Mouse (Mus musculus): ENCODE measurements at regions not wholly inside any gene's neighbourhood (a gene's known extent, or its start where the extent isn't known, plus 50 kb on each side); places are given as distances from the start of the nearest gene placed in this dataset.
A peak's percentile ranks its signal among the peaks of the same experiment; 100 is the strongest.

DNA sequence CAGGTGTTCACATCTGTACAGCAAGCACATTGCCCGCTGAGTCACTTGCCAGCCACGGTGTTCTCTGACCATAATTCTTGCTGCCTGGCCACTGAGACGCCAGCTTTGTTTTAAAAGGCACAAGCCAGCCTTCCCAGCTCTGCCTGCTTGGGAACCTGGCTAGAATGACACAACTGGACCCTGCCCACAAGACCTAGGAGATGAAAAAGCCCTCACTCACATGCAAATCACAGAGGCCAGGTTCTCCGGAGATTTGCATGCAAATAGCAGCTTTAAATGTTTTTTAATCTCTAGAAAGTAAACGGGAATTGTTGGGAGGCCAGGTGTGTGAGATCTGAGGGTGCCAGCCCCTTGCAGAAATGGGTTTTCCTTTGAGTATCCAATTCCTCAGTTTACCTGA, 71.9 kb downstream of the 1810010D01Rik start:
- DNase-seq (ENCODE audit: low read depth, low spot score) = peak; percentile 55

DNA sequence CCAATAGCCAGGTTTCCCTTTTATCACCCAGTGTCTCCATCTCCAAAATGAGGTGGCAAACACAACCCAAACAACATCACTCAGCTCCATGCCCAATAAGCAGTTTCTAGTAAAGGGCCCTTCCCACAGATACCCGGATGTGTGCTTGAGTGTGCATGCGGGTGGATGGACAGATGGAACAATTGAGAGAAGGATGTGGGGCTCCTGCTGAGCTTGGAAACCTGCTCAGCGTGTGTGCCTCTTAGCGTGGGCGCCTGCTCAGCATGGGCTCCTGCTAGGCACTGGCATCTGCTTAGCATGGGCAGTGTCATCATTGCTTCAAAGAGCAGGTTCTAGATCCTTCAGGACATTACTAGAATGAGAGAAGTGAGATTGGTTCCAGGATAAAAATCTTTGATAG, 75.4 kb downstream of the 1810010D01Rik start:
- no peak for DNase-seq (ENCODE audit: low read depth, low spot score)

DNA sequence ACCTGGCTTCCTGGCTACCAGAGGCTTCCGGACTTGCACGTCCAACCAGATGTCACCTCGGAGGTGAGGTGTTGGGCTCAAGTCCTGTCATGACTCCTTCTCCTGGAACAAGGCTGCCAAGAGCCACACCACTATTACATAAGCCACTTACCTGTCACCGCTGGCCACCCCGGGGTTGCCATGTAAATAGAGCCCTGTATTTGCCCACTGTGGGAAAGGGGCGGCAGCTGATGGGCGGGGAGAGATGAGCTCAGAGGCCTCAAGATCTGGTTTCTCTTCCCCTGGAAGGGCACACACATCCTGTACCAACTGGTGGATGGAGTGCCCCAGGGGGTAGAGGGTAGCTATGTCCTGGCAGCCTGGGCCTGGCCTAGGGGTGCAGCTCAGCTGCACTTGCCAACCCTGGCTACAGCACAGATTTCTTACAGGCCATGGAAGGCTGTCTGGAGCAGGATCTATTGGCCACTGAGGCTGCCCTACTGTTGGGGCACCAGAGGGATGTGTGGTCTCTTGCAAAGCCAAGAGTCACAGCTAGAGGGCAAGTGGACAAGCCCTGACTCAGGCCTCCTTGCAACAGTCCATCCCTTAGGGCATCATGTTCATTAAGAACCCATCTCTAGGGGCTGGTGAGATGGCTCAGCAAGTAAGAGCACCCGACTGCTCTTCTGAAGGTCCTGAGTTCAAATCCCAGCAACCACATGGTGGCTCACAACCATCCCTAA, 76.3 kb downstream of the 1810010D01Rik start:
- DNase-seq (ENCODE audit: low read depth, low spot score) = no peak

DNA sequence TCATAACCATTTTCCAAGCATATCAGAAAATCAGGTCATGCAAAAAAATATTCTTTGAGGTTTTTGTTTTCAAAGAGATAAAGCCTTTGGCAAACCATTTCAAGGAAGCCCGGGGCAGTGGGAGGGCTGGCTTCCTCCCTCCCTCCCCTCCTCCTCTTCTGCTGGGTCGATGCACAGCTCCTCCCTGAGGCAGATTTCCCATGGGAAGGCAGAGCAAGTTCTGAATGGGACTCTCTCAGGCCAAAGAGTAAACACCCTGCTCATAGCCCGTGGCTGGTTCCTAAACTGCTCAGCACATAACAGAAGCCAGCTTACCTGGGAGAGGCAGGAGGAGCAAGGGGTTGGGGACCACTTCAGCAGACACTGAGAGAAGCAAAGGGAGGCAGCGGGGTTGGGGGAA, 77.9 kb downstream of the 1810010D01Rik start:
- no peak for DNase-seq (ENCODE audit: low read depth, low spot score)

DNA sequence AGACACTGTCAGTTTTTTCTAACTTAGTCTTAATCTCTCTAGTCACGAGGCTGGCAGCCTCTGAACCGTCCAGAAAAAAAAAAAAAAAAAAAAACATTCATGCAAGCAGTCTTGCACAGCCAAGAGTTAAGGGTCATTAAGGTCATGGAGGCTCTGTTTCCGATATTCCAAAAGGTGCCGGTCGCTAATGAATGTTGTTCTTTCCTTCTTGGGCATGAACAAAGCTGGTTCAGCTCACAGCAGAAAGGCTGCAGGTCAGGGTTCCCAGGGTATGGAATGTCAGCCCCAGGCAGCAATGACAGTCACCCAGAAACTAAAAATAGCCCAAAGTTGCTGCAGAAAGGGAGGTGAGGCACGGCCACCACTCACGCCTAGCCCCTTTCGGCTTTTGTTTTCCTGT, 80.3 kb downstream of the 1810010D01Rik start:
- DNase-seq (ENCODE audit: low read depth, low spot score) = peak; percentile 59

DNA sequence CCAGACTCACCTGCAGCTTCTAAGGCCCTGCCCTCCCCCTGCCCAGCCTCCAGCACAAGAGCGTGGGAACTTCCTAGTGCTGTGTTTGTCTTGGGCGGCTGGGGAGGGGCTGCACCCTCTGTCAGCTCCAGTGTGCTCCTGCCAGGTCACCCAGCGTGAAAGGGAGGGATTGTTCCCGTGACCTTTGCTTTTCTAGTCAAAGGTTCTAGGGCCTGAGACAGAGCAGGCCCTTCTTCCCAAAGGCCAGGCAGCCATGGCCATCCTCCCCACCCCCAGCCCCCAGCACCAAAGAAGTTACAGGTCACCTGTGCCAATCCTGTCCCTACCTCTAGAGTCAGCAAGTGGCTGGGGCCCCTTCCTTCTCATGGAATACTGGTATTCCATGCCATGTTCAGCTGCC, 80.7 kb downstream of the 1810010D01Rik start:
- DNase-seq (ENCODE audit: low read depth, low spot score) = no peak

DNA sequence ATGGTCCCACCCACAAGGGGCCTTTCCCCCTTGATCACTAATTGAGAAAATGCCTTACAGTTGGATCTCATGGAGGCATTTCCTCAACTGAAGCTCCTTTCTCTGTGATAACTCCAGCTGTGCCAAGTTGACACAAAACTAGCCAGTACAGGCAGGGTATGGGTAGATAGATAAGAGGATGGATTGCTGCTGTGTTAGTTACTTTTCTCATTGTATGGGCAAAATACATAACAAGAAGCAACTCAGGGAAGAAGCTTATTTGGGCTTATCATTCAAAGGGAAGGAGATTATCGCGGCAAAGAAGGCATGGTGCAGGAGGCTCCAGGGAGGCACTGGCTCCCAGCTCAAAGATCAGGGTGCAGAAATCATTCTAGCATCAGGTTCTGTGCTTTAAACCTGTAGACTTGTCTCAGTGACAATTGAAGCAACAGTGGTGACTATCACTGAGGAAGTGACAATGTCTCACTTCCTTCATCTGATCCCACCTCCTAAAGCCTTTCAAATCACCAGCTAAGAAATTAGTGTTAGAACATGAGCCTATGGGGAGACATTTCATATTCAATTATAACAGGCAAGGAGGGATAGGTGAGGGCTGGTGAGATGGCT, 83.8 kb downstream of the 1810010D01Rik start:
- DNase-seq (ENCODE audit: low read depth, low spot score) = no peak

DNA sequence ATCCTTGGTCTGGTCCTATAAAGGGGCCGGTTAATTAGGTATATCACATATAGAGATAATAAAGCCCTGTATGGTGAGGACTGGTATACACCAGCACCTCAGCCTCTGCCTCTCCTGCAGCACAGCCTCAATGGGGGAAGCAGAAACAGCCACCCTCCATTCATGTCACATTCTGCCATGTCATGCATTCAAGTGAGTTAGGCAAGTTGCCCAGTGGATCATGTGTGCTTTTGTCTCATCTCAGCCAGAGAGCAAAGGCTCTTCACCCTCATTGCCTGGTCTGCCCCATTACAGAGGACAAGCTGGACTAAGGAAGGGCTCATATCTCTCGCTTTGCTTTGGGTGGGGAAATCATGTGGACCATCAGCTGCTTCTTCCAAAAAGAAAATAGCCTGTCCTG, 85.4 kb downstream of the 1810010D01Rik start:
- DNase-seq (ENCODE audit: low read depth, low spot score) = no peak

DNA sequence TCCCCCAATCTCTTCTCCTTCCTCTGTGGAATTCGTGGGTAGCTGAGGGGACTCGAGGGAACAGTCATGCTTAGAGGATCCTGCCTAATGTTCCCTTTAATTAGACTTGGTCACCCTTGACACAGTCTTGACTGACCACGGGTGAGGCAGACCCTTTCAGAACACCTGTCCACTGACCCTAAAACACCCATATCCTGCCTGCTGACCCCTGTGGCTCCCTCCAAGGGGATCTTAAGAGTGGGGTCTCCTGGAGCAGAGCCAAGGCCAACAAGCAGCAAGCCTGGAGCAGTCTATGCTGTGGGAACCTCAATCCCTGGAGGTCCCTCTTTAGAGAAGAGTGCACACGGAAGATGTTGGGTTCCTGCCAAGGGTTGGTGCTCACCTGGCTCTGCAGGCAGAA, 89.5 kb downstream of the 1810010D01Rik start:
- DNase-seq (ENCODE audit: low read depth, low spot score) = no peak

DNA sequence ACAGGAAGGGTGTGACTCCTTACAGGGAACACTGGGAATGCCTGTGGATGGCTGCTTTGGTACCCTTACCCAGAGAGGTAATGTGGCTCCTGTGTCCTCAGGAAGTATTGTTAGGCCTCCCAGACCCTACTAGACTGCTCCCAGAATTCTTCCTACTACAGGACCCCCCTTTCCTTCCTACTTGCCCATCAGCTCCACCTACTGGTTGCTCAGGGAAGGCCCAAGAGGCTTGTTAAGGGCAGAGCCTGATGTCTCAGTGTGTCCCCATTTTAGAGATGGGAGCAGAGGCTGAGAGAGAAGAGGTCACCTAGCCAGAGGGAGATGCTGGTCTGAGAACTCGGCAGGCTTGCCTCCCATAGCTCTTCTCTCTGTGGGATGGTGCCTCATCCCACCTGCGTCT, 93.3 kb downstream of the 1810010D01Rik start:
- DNase-seq (ENCODE audit: low read depth, low spot score) = peak; percentile 79

DNA sequence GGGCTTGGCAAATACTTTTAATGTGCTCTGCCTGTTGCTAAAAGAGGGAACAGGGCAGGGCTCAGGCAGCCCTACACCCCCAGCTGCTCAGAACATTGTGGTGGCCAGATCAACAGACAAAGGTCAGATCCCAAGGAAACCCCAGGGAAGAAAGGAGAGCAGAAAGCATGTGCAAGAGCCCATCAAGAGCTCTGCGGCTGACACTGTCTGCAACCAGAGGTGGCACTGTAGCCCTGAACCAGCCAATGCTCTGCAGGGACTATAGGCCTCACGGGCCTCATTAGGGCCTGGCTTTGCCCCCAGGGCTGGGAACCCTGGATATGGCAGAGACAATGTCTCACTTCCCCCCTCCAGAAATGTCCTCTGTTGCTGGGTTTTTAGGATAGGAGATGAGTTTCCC, 93.8 kb downstream of the 1810010D01Rik start:
- DNase-seq (ENCODE audit: low read depth, low spot score) = no peak

DNA sequence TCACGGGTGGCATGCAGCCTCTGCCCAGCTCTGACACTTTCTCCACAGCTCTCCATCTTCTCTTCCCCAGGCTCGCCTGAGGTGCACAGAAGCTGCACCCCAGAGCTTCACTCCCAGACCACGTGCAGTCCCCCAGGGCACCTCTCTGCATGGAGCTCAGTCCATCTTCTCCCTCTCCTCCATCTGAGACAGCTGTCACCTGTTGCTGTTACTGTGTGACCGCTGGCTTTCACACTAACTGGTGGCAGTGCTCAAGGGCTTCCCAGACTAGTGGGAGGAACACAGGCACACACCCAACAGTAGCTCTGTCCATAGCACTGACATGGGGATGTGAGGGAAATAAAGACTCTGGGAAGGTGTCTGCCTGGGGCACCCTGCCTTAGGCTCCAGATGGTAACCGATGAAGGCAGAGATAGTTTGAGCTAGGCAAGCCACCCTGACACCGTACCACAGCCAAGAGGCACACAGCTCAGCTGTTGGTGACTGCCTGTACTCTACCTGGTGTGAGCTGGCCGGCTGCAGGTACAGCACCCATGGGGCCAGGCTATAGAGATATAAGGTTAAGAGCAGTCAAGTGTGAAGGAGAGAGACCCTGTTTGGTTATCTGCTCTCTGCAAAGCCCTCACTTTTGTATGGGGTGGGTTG, 94.9 kb downstream of the 1810010D01Rik start:
- no peak for DNase-seq (ENCODE audit: low read depth, low spot score)

DNA sequence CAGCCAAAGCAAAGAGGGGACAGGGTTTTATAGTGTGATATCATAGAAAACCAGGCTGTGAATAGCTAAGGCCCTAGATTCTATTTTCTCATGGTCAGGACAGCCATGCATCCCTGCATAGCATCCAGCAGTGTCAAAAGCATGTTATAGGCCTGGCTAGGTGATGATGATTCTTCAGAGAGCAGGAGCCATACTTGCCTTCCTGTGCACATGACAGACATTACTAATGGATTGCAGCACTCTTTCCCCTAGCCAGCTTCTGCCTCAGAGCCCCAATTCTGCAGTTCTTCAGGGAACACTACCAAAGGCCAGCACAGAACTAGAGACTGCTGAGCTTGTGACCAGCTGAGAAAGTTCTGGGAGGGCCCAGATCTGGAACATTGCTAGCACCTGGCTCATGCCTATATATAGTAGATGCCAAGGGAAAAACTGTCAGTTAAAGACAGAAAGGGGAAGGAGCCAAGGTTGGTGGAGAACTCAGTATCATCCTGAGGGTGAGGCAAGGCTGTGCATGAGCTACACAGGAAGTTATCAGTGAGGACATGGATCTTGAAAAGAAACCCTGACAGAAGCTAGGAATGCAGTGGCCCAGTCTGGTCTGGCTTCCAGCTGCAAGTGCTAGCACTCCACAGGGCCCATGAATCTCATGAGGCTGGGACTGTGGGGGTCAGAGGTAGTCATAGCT, 95.6 kb downstream of the 1810010D01Rik start:
- DNase-seq (ENCODE audit: low read depth, low spot score) = no peak

DNA sequence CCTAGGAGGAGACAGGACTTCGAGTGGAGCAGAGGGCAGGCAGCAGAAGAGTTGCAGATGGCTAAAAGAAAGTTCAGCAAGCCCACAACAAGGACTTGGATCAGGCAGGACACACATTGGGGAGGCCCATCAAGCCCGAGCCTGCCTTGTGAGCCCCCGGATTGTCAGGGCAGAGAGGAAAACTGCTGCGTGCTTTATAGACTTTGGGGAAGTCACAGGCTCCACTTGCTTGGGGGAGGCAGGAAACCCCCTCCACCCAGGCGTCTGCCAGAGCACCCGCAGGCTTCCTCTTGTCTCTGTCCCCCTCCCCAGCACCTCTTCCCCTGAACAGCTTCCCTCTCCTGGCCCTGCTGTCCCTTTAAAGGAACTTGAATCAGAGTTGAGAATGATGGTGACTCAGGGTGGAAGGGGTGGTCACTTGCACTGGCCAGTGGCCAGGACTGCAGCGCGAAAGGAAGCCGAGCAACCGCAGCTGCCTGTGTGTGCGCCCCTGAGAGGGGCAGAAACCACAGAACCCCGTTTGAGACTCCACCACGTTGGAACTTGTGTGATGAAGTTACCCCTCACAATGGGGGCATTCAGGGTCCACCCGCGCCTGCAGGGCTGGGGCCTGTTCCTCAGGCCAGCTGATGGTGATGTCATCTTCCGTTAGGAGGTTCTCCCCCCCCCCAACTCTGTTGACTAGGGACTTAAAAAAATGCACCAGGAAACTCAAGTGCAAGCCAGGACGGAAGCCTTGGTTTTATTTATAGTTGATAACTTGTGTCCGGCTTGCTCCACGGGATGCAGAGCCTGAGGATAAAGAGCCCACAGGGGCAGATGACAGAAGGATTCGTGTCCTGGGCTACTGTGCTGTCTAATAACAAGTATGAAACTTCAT, 96.4 kb downstream of the 1810010D01Rik start:
- no peak for DNase-seq (ENCODE audit: low read depth, low spot score)

DNA sequence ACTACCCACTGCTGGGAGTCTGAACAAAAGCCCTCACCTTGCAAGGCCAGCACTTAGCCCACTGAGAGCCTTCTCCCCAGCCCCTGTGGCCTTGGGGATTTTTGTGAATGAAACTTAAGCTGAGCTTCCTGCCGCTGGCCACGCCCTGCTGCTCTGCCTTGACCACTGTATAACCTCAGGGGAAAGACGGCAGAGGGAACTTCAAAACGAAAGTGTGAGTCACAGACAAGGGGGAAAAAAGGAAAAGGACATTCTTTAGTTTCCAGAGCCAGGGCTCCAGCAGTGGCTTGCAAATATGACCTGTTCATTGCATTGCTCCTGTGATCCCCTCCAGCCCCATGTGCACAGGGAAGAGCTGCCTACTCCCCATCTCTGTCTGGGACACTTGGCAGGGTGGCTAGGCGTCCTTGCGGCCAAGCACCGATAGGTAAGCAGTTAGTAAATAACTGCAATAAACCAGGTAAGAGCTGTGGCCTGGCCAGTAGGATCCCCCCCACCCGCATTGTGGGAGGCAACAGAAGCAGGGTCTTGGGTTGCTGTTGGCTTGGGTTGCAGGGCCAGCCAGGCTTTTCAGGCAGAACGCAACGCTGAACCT, 97.2 kb downstream of the 1810010D01Rik start:
- peak; percentile 75 for DNase-seq (ENCODE audit: low read depth, low spot score)

DNA sequence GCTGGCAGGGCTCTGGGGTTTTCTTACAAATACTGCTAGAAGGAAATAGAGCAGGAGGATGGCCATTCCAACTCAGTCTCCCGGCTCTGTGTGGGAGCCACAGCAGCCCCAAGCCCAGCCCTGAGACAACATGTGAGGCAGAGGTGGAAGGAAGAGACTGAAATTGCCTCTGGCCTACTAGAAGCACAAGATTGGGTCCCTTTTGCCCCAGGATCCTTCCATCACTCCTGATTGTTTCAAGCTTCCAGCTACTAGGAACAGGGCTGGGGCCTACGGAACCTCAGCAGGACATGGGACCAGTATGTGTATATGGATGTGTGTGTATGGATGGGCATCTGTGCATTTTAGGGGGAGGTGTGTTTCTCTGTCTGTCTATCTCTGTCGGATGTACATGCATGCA, 97.9 kb downstream of the 1810010D01Rik start:
- DNase-seq (ENCODE audit: low read depth, low spot score) = no peak

DNA sequence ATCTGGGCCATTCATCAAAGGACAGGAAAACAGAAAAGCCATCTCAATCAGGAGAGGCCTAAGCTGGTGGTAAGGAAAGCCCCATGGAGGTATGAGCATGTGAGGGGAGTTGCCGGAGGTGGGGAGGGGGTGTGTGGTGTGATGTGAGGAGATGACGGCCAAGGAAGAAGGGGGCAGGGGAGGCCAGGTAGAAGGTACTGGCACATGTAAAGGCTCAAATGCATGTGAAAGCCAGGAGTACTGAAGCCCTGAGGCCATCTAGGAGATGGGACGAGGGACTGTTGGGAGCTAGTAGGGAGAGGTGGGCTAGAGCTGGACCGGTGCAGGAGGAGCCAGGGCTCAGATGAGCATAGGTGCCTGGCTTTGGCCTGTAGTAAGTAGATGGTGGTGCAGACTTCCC, 98.4 kb downstream of the 1810010D01Rik start:
- no peak for DNase-seq (ENCODE audit: low read depth, low spot score)

DNA sequence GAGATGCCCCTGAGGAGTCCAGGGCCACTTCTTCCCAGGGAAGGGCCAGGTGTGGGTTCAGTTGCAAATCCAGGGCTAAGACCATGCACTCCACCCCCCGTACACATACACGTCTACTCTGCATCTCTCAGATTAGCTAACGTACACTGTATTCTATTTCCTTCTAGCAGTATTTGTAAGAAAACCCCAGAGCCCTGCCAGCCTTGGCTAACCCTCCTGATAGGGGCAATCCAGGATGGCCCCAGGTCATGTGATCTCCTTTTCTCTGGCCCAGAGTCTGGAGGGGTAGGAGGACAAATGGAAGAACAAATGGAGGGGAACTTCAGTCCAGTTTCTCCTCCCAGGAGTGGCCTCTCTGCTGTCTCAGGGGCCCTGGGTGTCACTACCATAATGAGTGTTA, 98.9 kb downstream of the 1810010D01Rik start:
- DNase-seq (ENCODE audit: low read depth, low spot score) = no peak

DNA sequence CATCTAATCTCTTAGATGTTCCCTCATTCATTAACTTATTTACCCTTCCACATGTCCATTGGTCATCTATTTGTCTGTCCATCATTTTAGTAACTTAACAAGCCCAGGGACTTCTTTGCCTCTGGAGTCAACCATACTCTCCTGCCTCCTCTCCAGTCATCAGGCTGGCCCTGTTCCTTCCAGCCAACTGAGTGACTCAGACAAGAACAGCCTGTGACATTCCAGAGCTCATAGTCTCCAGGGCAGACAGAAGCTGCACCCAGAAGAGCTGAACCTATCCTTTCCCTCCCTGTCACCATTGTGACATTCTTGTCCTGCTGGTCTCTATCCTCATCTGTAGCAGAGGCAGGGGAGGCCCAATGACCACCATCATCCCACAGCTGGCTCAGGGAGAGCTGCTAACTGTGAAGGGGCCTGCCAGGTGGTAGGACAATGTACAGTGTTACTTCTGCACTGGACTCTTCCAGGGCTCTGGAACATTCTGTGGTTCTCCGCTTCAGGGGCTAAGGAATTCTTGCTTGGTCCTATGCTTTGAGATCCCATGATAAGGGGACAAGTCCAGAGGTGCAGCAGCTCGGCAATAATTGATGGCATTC, 100.2 kb downstream of the 1810010D01Rik start:
- DNase-seq (ENCODE audit: low read depth, low spot score) = no peak

DNA sequence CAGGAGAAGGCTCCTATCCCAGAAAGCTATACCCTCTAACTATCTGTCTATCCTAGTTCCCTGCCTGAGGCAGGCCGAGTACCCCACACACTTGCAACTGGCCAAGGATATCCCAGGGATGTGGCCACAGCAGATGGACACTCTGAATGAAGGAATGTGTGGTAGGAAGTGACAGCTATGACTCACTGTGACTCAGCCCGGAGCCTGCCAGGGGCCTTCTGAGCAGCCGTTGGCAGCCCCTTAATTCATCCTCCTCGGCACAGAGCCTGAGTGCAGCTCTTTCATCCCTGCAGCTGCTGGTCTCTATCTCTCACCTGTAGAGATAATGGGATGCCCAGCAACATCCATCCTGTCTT, 101.4 kb downstream of the 1810010D01Rik start:
- DNase-seq (ENCODE audit: low read depth, low spot score) = no peak

All from R1 (cell line).